Comparison of ENCODE assay signal across 11 mouse cellular contexts in genomic region chr4:137473701-137474388, GRCm38 (mm10). TPM values are rescaled to one million over a fixed set of nuclear protein-coding genes. Genes with fewer than 3 reads are reported as not detected.
DNase-seq lines count a peak whose midpoint lies in the region; ATAC-seq and TF ChIP-seq lines count a peak whose summit lies in the region.
"Had no signal": no experiment of that assay in that cellular context is flagged by ENCODE, and none has a peak within 500 bp of the region (broad histone marks: within the 10 kb centered on the region; RNA-seq: fewer than 3 reads in every experiment).

No protein-coding gene starts in this region.

- peak overlapping the region; percentile 70 for H3ac ChIP-seq in C2C12 (ENCODE audit: control insufficient read depth, insufficient read length, low read depth)

- H3K79me3 ChIP-seq in C2C12 (ENCODE audit: low read depth): peaks cover 83% of the 10 kb centered on the region

- H3K9me3 ChIP-seq in limb, embryonic 13.5 days: no peaks in the 10 kb centered on the region
- H3K9me3 ChIP-seq in hindbrain, embryonic 13.5 days: no peaks in the 10 kb centered on the region
- H3K9me3 ChIP-seq in forebrain, embryonic 13.5 days (replicated peaks): no peaks in the 10 kb centered on the region

- peaks cover 30% of the 10 kb centered on the region for H3K36me3 ChIP-seq in C2C12 (ENCODE audit: control insufficient read depth, insufficient read depth)
- H3K36me3 ChIP-seq in limb, embryonic 13.5 days: no peaks in the 10 kb centered on the region
- H3K36me3 ChIP-seq in hindbrain, embryonic 13.5 days: no peaks in the 10 kb centered on the region
- H3K36me3 ChIP-seq in forebrain, embryonic 13.5 days (ENCODE audit: poor library complexity, severe bottlenecking): no peaks in the 10 kb centered on the region

- H3K27me3 ChIP-seq in C2C12 (ENCODE audit: control insufficient read depth, insufficient read depth, insufficient read length): no peaks in the 10 kb centered on the region
- H3K27me3 ChIP-seq in limb, embryonic 13.5 days: no peaks in the 10 kb centered on the region
- peaks cover 30% of the 10 kb centered on the region for H3K27me3 ChIP-seq in hindbrain, embryonic 13.5 days
- no peaks in the 10 kb centered on the region; the same call in 1 of the 2 replicates for H3K27me3 ChIP-seq in forebrain, embryonic 13.5 days

- WGBS in limb, embryonic 13.5 days: 61% methylated on average over 18 of the region's 18 CpGs
- WGBS in hindbrain, embryonic 13.5 days: 73% methylated on average over 18 of the region's 18 CpGs
- 83% methylated on average over 18 of the region's 18 CpGs for WGBS in forebrain, embryonic 13.5 days

- DNase-seq in adrenal gland, adult (ENCODE audit: inconsistent age in 2 of 2, low spot score in 1 of 2): peak; percentile 90 to 92
- DNase-seq in adrenal gland, postnatal 4 days (ENCODE audit: low spot score in 2 of 2): no peak
- peak; percentile 75 for DNase-seq in gastrocnemius, postnatal 25 days
- no peak for DNase-seq in frontal cortex, postnatal 14 days (ENCODE audit: low spot score in 2 of 2)

- peak overlapping the region; percentile 56 for H3K27ac ChIP-seq in limb, embryonic 13.5 days
- no peak overlapping the region for H3K27ac ChIP-seq in hindbrain, embryonic 13.5 days
- no peak overlapping the region for H3K27ac ChIP-seq in forebrain, embryonic 13.5 days

- peaks cover 90% of the 10 kb centered on the region for H3K4me1 ChIP-seq in limb, embryonic 13.5 days
- H3K4me1 ChIP-seq in hindbrain, embryonic 13.5 days (replicated peaks): peaks cover 53% of the 10 kb centered on the region
- peaks cover 45% of the 10 kb centered on the region for H3K4me1 ChIP-seq in forebrain, embryonic 13.5 days

- peaks cover 100% of the 10 kb centered on the region for H3K79me2 ChIP-seq in C2C12 (ENCODE audit: control insufficient read depth, insufficient read depth)

- peak overlapping the region; percentile 8 for H3K4me3 ChIP-seq in C2C12 (ENCODE audit: insufficient read depth, poor library complexity, severe bottlenecking)
- H3K4me3 ChIP-seq in limb, embryonic 13.5 days: no peak overlapping the region
- H3K4me3 ChIP-seq in hindbrain, embryonic 13.5 days: no peak overlapping the region
- no peak overlapping the region for H3K4me3 ChIP-seq in forebrain, embryonic 13.5 days

- 0 out of 2 replicates have a peak, but pooled peaks have one; percentile 16 for ATAC-seq in limb, embryonic 13.5 days (ENCODE audit: low FRiP score, low read depth)
- no peak for ATAC-seq in hindbrain, embryonic 13.5 days (ENCODE audit: low FRiP score)
- no peak for ATAC-seq in forebrain, embryonic 13.5 days
- ATAC-seq: activated CD4-positive, CD25-positive, alpha-beta regulatory T cell, adult 4 months; forebrain, embryonic 14.5 days had no signal

- peak overlapping the region; percentile 36; the same call in 1 of the 2 replicates for H3K9ac ChIP-seq in limb, embryonic 13.5 days
- H3K9ac ChIP-seq in hindbrain, embryonic 13.5 days: no peak overlapping the region
- no peak overlapping the region for H3K9ac ChIP-seq in forebrain, embryonic 13.5 days

- TF ChIP-seq CTCF in C2C12 (IDR thresholded peaks at IDR 0.05; ENCODE audit: control insufficient read depth, insufficient read depth, insufficient read length): no peak

- H3K4me2 ChIP-seq in limb, embryonic 13.5 days (replicated peaks): peak overlapping the region; percentile 34
- no peak overlapping the region for H3K4me2 ChIP-seq in hindbrain, embryonic 13.5 days
- H3K4me2 ChIP-seq in forebrain, embryonic 13.5 days: no peak overlapping the region

TF ChIP-seq in C2C12, 6 proteins besides CTCF, POLR2A, EP300 and RAD21:
- TF ChIP-seq USF1 (IDR thresholded peaks at IDR 0.05; ENCODE audit: low read depth): no peak
- TF ChIP-seq MAX (IDR thresholded peaks at IDR 0.05): peak; percentile 44
- TF ChIP-seq CEBPB (IDR thresholded peaks at IDR 0.05; ENCODE audit: low read depth): no peak

RNA-seq across cellular contexts. Expression of gene Hspg2, which starts 5.3 kb away (rescaled TPM):
- 100 to 1,000 TPM; 170 to 191 TPM for total RNA-seq in adrenal gland, postnatal 4 days (2021)
- polyA plus RNA-seq in C2C12 (2012; fragmentation: generic; extraction: Trizol): 108 TPM
- total RNA-seq in gastrocnemius, postnatal 25 days (2021): 100 to 1,000 TPM; 105 to 107 TPM
- 29.4 and 29.6 TPM in 2 replicates for polyA plus RNA-seq in limb, embryonic 13.5 days (2015; fragmentation: Nextera tagmentation; extraction: Ambion mirVana)
- polyA plus RNA-seq in hindbrain, embryonic 13.5 days (2015; fragmentation: Nextera tagmentation; extraction: Ambion mirVana): 6.1 and 6.8 TPM in 2 replicates
- polyA plus RNA-seq in forebrain, embryonic 13.5 days (2015; fragmentation: Nextera tagmentation; extraction: Ambion mirVana): 4.8 and 6.5 TPM in 2 replicates
- polyA plus RNA-seq: activated CD4-positive, CD25-positive, alpha-beta regulatory T cell, adult 4 months had no signal

RNA-seq across cellular contexts. Expression of gene 1700013G24Rik, which starts 20.8 kb away (rescaled TPM):
- not detected for total RNA-seq in adrenal gland, postnatal 4 days (2021)
- polyA plus RNA-seq in C2C12 (2012; fragmentation: generic; extraction: Trizol): 0.06 TPM
- total RNA-seq in gastrocnemius, postnatal 25 days (2021): not detected
- 0.18 TPM in 1 of 2 replicates, not detected in the other for polyA plus RNA-seq in limb, embryonic 13.5 days (2015; fragmentation: Nextera tagmentation; extraction: Ambion mirVana)
- not detected in 2 replicates for polyA plus RNA-seq in hindbrain, embryonic 13.5 days (2015; fragmentation: Nextera tagmentation; extraction: Ambion mirVana)
- not detected in 2 replicates for polyA plus RNA-seq in forebrain, embryonic 13.5 days (2015; fragmentation: Nextera tagmentation; extraction: Ambion mirVana)
- polyA plus RNA-seq: activated CD4-positive, CD25-positive, alpha-beta regulatory T cell, adult 4 months; forebrain, embryonic 14.5 days; spleen, adult 2 months had no signal

RNA-seq across cellular contexts. Expression of gene Cela3b, which starts 43.5 kb away (rescaled TPM):
- 100 to 1,000 TPM in 1 of 2 experiments, not detected in 1; 918 TPM for total RNA-seq in adrenal gland, postnatal 4 days (2021)
- polyA plus RNA-seq in C2C12 (2012; fragmentation: generic; extraction: Trizol): not detected
- not detected for total RNA-seq in gastrocnemius, postnatal 25 days (2021)
- 0.15 TPM in 1 of 2 replicates, not detected in the other for polyA plus RNA-seq in limb, embryonic 13.5 days (2015; fragmentation: Nextera tagmentation; extraction: Ambion mirVana)
- polyA plus RNA-seq in hindbrain, embryonic 13.5 days (2015; fragmentation: Nextera tagmentation; extraction: Ambion mirVana): not detected in 2 replicates
- not detected in 2 replicates for polyA plus RNA-seq in forebrain, embryonic 13.5 days (2015; fragmentation: Nextera tagmentation; extraction: Ambion mirVana)
- polyA plus RNA-seq: activated CD4-positive, CD25-positive, alpha-beta regulatory T cell, adult 4 months; forebrain, embryonic 14.5 days had no signal

Comparison
In these comparisons a context has a peak if more than half of its experiments do, and no peak if none do; other contexts are left out.
1. DNase-seq: peak in adrenal gland, adult (2 of 2) and gastrocnemius, postnatal 25 days (single experiment); none in adrenal gland, postnatal 4 days (0 of 2) and frontal cortex, postnatal 14 days (0 of 2).